Mouse (Mus musculus): ENCODE data around the gene Spag6. TPM values are rescaled to one million over a fixed set of nuclear protein-coding genes. Genes with fewer than 3 reads are reported as not detected.

Spag6 gene
- total RNA-seq (2014; rRNA removed): not detected in 2 replicates
- polyA plus RNA-seq (2015; fragmentation: Nextera tagmentation; extraction: Ambion mirVana): not detected in 2 replicates

DNA sequence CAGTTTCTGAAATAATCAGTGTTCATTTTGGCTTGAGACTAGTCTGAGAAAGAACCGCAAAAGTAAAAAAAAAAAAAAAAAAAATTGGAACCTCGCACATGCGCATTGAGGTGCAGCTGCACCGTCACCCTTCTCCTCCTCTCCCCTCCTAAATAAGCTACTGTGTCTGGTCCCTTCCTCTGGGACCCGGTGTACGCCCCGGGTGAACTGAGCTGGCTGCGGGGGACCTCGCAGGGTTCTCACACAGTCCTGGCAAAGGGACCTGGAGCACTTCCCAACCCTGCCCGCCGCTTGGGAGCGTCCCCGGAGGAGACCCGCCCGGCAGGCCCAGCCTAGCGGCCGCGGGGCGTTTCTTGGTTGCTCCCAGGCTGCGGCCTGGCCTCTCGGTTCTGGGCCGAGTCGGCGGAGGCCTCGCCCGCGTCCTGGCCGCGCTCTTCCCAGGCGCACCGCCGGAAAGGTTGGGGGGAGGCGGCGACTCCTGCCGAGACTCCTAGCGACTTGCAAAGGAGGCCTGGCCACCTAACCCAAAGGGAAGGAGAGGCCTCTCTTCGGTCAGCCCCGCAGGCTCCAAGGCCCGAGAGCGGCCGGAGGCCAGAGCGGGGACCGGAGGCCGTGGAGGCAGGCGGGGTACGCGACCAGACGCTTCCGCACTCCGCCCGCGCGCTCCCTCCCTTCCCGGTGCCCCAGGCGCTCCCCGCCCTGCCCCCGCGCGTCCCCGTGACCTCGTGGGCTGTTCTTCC lies at the start of gene Spag6:
TSS of gene Spag6 (plus strand) at position 162 of the 740 bp plus-strand sequence.
- Histone ChIP-seq H3K4me1 (ENCODE audit: insufficient read depth, low read length) (peaks cover 10% of the 10 kb centered on the region; the same call in 1 of the 2 replicates), H3K4me3 (ENCODE audit: low read depth, low read length) (peak within 1 kb of the TSS; percentile 44), H3K9me3 (ENCODE audit: low read length) (no peaks in the 10 kb centered on the region), H3K9ac (replicated peaks; ENCODE audit: low read length, poor library complexity, severe bottlenecking) (peak within 1 kb of the TSS; percentile 45; the same call in 1 of the 2 replicates), H3K36me3 (ENCODE audit: insufficient read depth, low read length) (no peaks in the 10 kb centered on the region), H3K27ac (ENCODE audit: low read depth, low read length) (no peak within 1 kb of the TSS), H3K4me2 (ENCODE audit: low read depth, low read length, poor library complexity, severe bottlenecking) (peak within 1 kb of the TSS; percentile 66), H3K27me3 (ENCODE audit: insufficient read depth, low read length) (peaks cover 52% of the 10 kb centered on the region)
- peak; percentile 47 for DNase-seq (ENCODE audit: low spot score)
- WGBS: under 1% methylated on average over 58 of the region's 61 CpGs
- peak; percentile 57 for ATAC-seq (ENCODE audit: low FRiP score)
- TF ChIP-seq CTCF (IDR thresholded peaks at IDR 0.05): no peak

DNA sequence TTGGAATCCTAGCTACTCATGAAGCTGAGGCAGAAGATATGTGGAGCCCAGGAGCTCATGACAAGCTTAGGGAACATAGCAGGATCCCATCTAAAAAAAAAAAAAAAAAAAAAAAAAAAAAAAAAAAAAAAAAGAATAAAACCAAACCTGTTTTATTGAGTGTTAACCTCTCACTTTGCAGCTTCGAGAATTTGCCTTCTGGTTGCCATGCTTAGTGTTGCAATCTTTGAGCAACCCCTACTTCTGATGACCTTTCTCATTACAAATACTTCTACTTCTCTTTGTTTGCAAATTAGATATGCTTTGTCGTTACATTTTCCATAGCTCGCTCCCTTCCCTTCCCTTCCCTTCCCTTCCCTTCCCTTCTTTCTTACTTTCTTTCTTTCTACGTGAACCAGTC lies 45.3 kb upstream of the Spag6 start:
- H3K9me3 ChIP-seq (ENCODE audit: low read length): no peaks in the 10 kb centered on the region
- no peak overlapping the region for H3K27ac ChIP-seq (ENCODE audit: low read depth, low read length)
- H3K9ac ChIP-seq (replicated peaks; ENCODE audit: low read length, poor library complexity, severe bottlenecking): no peak overlapping the region
- TF ChIP-seq CTCF (IDR thresholded peaks at IDR 0.05): no peak
- no peak overlapping the region for H3K4me3 ChIP-seq (ENCODE audit: low read depth, low read length)
- no peak overlapping the region for H3K4me2 ChIP-seq (ENCODE audit: low read depth, low read length, poor library complexity, severe bottlenecking)
- DNase-seq (ENCODE audit: low spot score) (no peak), ATAC-seq (ENCODE audit: low FRiP score) (no peak)
- WGBS: 83% methylated on average over 4 of the region's 4 CpGs
- H3K36me3 ChIP-seq (ENCODE audit: insufficient read depth, low read length): no peaks in the 10 kb centered on the region
- H3K4me1 ChIP-seq (ENCODE audit: insufficient read depth, low read length): no peaks in the 10 kb centered on the region
- H3K27me3 ChIP-seq (ENCODE audit: insufficient read depth, low read length): no peaks in the 10 kb centered on the region

DNA sequence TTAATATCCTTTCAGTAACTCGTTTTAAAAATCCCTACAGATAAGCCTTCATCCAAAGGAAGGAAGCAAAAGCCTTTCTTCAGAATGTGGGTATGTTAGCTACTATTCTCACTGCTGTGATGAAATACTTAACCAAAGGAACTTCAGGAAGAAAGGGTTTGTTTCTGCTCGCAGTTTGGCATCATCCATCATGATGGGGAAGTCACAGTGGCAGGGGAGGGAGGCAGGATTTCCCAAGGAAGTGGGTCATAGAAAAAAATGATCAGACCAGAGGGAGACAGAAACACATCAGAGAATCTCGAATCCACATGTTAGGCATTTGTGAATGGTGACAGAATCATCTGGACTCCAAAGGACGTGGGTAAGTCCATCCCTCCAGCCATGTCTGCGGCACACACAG lies 39.0 kb upstream of the Spag6 start:
- 72% methylated on average over 5 of the region's 5 CpGs for WGBS

DNA sequence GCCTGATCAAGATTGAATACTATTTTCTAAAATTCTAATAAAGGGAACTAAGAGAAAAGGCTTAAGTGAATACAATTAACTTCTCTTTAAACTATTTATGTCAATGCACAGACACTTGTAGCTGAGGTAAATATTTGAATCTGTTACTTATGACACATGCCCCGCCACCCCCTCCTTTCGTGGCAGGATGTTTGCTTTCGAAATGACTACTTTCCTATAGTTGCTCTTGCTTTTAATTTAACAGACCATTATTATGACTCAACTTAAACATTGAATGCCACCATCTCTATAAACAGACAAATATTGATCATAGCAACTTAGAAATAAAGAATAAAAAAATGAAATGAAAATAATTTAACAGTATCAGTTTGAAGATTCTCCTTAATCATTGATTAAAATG lies 29.8 kb upstream of the Spag6 start:
- Histone ChIP-seq H3K27me3 (ENCODE audit: insufficient read depth, low read length) (no peaks in the 10 kb centered on the region), H3K4me2 (ENCODE audit: low read depth, low read length, poor library complexity, severe bottlenecking) (no peak overlapping the region), H3K36me3 (ENCODE audit: insufficient read depth, low read length) (no peaks in the 10 kb centered on the region), H3K4me3 (ENCODE audit: low read depth, low read length) (no peak overlapping the region), H3K27ac (ENCODE audit: low read depth, low read length) (no peak overlapping the region), H3K9me3 (ENCODE audit: low read length) (no peaks in the 10 kb centered on the region), H3K9ac (replicated peaks; ENCODE audit: low read length, poor library complexity, severe bottlenecking) (no peak overlapping the region), H3K4me1 (ENCODE audit: insufficient read depth, low read length) (no peaks in the 10 kb centered on the region)
- no peak for ATAC-seq (ENCODE audit: low FRiP score)
- TF ChIP-seq CTCF (IDR thresholded peaks at IDR 0.05): no peak
- no peak for DNase-seq (ENCODE audit: low spot score)
- WGBS: 90% methylated on average over 3 of the region's 3 CpGs

More for the DNA sequence above, 39.0 kb upstream of the Spag6 start:
- Histone ChIP-seq H3K36me3 (ENCODE audit: insufficient read depth, low read length) (no peaks in the 10 kb centered on the region), H3K27ac (ENCODE audit: low read depth, low read length) (no peak overlapping the region), H3K4me1 (ENCODE audit: insufficient read depth, low read length) (no peaks in the 10 kb centered on the region), H3K27me3 (ENCODE audit: insufficient read depth, low read length) (no peaks in the 10 kb centered on the region), H3K4me3 (ENCODE audit: low read depth, low read length) (no peak overlapping the region), H3K9me3 (ENCODE audit: low read length) (no peaks in the 10 kb centered on the region), H3K9ac (replicated peaks; ENCODE audit: low read length, poor library complexity, severe bottlenecking) (no peak overlapping the region), H3K4me2 (ENCODE audit: low read depth, low read length, poor library complexity, severe bottlenecking) (no peak overlapping the region)
- DNase-seq (ENCODE audit: low spot score) (no peak), ATAC-seq (ENCODE audit: low FRiP score) (no peak)
- TF ChIP-seq CTCF (IDR thresholded peaks at IDR 0.05): no peak

DNA sequence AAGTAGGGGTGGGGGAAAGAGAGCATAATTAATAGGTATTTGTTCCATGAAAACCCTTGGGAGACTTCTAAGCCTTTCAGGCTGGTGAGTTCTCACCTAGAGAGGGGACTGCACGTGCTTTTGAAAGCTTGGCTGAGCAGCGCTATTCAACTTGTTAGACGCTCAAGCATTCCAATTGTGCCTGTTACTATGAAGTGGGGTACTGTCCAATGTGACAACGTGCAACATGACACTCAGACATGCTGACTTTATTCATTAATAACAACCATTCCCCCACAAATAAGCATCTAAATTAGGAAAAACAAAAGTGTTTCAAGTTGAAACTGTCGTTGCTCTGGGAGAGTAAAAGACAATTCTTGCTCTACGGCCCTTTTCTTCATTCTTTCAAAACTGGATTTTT lies 22.8 kb upstream of the Spag6 start:
- Histone ChIP-seq H3K4me2 (ENCODE audit: low read depth, low read length, poor library complexity, severe bottlenecking) (no peak overlapping the region), H3K4me3 (ENCODE audit: low read depth, low read length) (no peak overlapping the region), H3K4me1 (ENCODE audit: insufficient read depth, low read length) (0 out of 2 replicates have a peak, but pooled peaks cover 2% of the 10 kb centered on the region), H3K36me3 (ENCODE audit: insufficient read depth, low read length) (no peaks in the 10 kb centered on the region), H3K27ac (ENCODE audit: low read depth, low read length) (no peak overlapping the region), H3K27me3 (ENCODE audit: insufficient read depth, low read length) (no peaks in the 10 kb centered on the region), H3K9ac (replicated peaks; ENCODE audit: low read length, poor library complexity, severe bottlenecking) (no peak overlapping the region), H3K9me3 (ENCODE audit: low read length) (no peaks in the 10 kb centered on the region)
- no peak for TF ChIP-seq CTCF (IDR thresholded peaks at IDR 0.05)
- WGBS: 21% methylated on average over 6 of the region's 6 CpGs
- no peak for ATAC-seq (ENCODE audit: low FRiP score)
- no peak for DNase-seq (ENCODE audit: low spot score)

DNA sequence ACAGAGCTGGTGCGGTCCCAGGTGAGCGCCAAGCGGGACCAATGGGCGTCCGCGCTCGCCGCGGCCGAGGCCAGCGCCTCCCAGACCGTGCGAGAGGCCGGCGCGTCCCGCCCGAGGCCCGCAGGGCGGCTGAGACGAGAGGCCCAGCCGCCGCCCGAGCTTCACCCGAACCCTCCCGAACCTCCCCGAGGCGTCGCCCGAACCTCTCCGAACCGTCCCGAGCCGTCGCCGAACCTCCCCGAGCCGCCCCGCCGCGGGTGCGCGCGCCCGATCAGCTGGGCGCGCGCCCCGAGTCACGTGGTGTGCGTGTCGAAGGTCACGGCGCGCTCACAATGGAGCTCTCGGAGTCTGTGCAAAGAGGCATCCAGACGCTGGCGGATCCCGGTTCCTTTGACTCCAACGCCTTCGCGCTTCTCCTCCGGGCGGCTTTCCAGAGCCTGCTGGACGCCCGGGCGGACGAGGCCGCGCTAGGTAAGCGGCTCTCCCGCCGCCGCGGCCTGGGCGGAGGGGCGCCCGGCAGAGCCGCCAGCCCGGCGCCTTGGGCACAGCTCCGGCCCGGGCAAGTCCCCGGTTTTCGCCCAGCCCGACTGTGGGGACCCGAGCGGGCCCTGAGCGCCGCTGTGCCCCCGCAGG lies 21.6 kb upstream of the Spag6 start, which contains the start of gene Commd3:
TSS of gene Commd3 (plus strand) at position 252 of the 633 bp plus-strand sequence.
- H3K4me1 ChIP-seq (ENCODE audit: insufficient read depth, low read length): 0 out of 2 replicates have a peak, but pooled peaks cover 2% of the 10 kb centered on the region
- ATAC-seq (ENCODE audit: low FRiP score) (peak; percentile 92), DNase-seq (ENCODE audit: low spot score) (peak; percentile 94)
- H3K9ac ChIP-seq (replicated peaks; ENCODE audit: low read length, poor library complexity, severe bottlenecking): peak within 1 kb of the TSS; percentile 99
- no peaks in the 10 kb centered on the region for H3K27me3 ChIP-seq (ENCODE audit: insufficient read depth, low read length)
- WGBS: under 1% methylated on average over 54 of the region's 91 CpGs
- no peak for TF ChIP-seq CTCF (IDR thresholded peaks at IDR 0.05)
- H3K36me3 ChIP-seq (ENCODE audit: insufficient read depth, low read length): no peaks in the 10 kb centered on the region
- H3K4me2 ChIP-seq (ENCODE audit: low read depth, low read length, poor library complexity, severe bottlenecking): peak within 1 kb of the TSS; percentile 80
- no peaks in the 10 kb centered on the region for H3K9me3 ChIP-seq (ENCODE audit: low read length)
- H3K27ac ChIP-seq (ENCODE audit: low read depth, low read length): peak within 1 kb of the TSS; percentile 98
- peak within 1 kb of the TSS; percentile 97 for H3K4me3 ChIP-seq (ENCODE audit: low read depth, low read length)
